Mouse (Mus musculus) heart, embryonic 12.5 days (tissue): ENCODE measurements around the gene Dynlt1f. TPM values are rescaled to one million over a fixed set of nuclear protein-coding genes. Genes with fewer than 3 reads are reported as not detected.
"Not testable (repeated sequence)": the region's sequence is repeated elsewhere in the genome, so short reads cannot be mapped to it uniquely, and the experiment has no call there.

Source experiments
- ATAC-seq: fragments of 200-750 bp; cut with Nextera tagmentation; 2 replicates; pipeline ENCODE4 v1.8.0; 2017; ENCODE audit warnings: moderate TSS enrichment, moderate library complexity; ENCODE audit not compliant: insufficient number of reproducible peaks, low FRiP score
- H3K27ac ChIP-seq: fragments of 300-500 bp; sonication (generic); 2 replicates; pipeline ENCODE4 v1.5.1; 2016; ENCODE audit warnings: mild to moderate bottlenecking, moderate library complexity; ENCODE audit not compliant: poor library complexity, severe bottlenecking
- H3K27me3 ChIP-seq: fragments of 300-500 bp; sonication (generic); replicated peaks from 2 replicates; pipeline ENCODE4 v1.6.1; 2016; ENCODE audit warnings: mild to moderate bottlenecking, moderate library complexity
- H3K36me3 ChIP-seq: fragments of 300-500 bp; sonication (generic); 2 replicates; pipeline ENCODE4 v1.6.1; 2016; ENCODE audit warnings: mild to moderate bottlenecking, moderate library complexity
- H3K4me1 ChIP-seq: fragments of 300-500 bp; sonication (generic); replicated peaks from 2 replicates; pipeline ENCODE4 v1.6.1; 2016; ENCODE audit warnings: mild to moderate bottlenecking
- H3K4me2 ChIP-seq: fragments of 300-500 bp; sonication (generic); 2 replicates; pipeline ENCODE4 v1.6.1; 2016; ENCODE audit warnings: mild to moderate bottlenecking, moderate library complexity
- H3K4me3 ChIP-seq: fragments of 300-500 bp; sonication (generic); 2 replicates; pipeline ENCODE4 v1.5.1; 2016; ENCODE audit warnings: mild to moderate bottlenecking
- H3K9ac ChIP-seq: fragments of 300-500 bp; sonication (generic); 2 replicates; pipeline ENCODE4 v1.6.1; 2016; ENCODE audit warnings: mild to moderate bottlenecking, moderate library complexity
- H3K9me3 ChIP-seq: fragments of 300-500 bp; sonication (generic); replicated peaks from 2 replicates; pipeline ENCODE4 v1.6.1; 2016; ENCODE audit warnings: mild to moderate bottlenecking, moderate library complexity
- WGBS: fragments of 180-500 bp; shearing (Covaris S2); methylation state at CpG from one replicate; pipeline ENCODE4 v1.1.7; 2016; 5-methylcytosine and 5-hydroxymethylcytosine counted together
- polyA plus RNA-seq: library from polyadenylated mRNA; unstranded; fragments of >200 nt; fragmentation: Nextera tagmentation; extraction: Ambion mirVana; gene quantifications from 2 replicates; pipeline ENCODE4 v1.2.1, GENCODE M21; 2016

Dynlt1f gene
- polyA plus RNA-seq, 1 experiment from 2014 or later, result 215 TPM

DNA sequence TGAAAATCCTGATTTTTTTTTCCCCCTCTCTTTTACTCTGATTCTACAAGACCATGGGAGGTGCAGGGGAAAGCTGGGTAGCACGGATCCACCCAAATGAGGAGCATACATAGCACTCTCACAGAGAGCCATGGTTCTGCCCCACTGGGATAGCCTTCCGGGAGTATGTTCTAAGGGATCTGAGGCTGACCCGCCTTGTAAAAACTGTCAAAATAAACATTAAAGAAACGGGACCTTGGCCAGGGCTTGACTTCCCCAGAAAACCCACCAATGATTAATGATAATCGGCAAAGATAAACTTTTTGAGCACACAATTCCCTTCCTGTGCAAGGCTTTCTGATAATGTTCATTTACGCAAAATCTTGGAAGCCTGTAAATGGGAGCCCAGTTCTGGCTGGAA lies 4.9 kb upstream of the Dynlt1f start:
- H3K4me1 ChIP-seq, H3K4me3 ChIP-seq, H3K27me3 ChIP-seq, H3K36me3 ChIP-seq, ATAC-seq, H3K27ac ChIP-seq, H3K9ac ChIP-seq, H3K4me2 ChIP-seq, H3K9me3 ChIP-seq: not testable (repeated sequence)
- 55% methylated on average over 6 of the region's 6 CpGs for WGBS

DNA sequence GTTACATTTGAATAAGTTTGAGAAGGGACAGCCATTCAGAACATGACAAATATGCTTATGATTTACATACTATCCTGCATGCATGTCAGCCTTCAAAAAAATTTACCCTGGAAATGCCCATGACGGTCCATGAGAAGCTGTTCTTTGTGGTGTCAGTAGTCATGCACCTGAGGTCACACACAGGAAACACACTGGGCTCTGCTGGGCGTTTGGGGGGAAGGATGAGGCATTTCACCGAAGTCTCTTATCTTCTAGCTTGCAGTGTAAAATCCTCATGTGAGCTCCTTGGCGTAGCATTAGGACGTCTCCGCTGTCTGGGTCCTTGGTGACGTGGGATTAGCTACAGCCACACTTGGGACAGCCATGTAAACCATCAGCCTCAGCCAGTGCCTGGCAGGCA lies 3.1 kb upstream of the Dynlt1f start, which contains the start of gene Sytl3:
TSS of gene Sytl3 (plus strand) at position 293 of the 400 bp plus-strand sequence.
- H3K27me3 ChIP-seq, H3K27ac ChIP-seq, H3K4me1 ChIP-seq, ATAC-seq, H3K9me3 ChIP-seq, H3K9ac ChIP-seq, H3K4me3 ChIP-seq, H3K36me3 ChIP-seq, H3K4me2 ChIP-seq: not testable (repeated sequence)
- WGBS, result 64% methylated on average over 5 of the region's 7 CpGs

DNA sequence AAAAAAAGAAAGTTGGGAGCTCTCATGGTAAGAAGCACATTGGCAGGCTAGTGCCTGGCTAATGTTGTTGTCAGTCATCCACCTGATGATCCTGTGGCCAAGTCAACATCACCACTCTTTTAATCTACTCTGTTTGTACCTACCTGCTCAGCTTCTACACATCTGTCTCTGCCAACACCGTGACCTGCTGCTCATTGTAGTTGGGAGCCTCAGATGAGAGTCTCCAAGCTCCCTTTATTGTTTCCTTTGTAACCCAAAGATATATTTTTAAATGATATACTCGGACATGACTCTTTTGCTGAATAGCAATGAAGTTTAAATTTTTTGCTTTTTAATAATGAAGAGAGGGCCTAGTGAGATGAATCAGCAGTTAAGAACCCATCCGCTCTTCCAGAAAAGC lies 771 bp upstream of the Dynlt1f start:
- H3K4me3 ChIP-seq, H3K27ac ChIP-seq, ATAC-seq, H3K27me3 ChIP-seq, H3K4me1 ChIP-seq, H3K9me3 ChIP-seq, H3K36me3 ChIP-seq, H3K4me2 ChIP-seq, H3K9ac ChIP-seq: not testable (repeated sequence)
- 97% methylated on average over 1 of the region's 3 CpGs for WGBS

DNA sequence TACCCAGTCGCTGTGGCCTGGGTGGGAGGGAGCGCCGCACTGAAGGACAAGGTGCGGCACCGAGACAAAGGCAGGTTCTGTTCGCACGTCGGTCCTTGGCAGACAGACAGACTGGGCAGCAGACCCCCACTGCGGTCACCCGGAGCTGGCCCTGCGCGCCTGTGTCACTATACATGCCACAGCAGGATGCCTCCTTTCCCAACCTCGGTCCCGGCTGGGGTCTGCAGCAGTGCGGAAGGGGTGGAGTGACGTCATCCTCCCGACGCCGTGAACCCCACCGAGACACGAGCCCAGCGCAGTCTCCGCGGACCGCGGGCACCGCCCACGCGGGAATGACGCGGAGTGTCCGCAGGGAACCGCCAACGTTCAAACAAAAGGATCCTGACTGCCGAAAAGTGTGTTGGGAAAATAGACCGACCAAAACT lies 601 bp downstream of the Dynlt1f start:
- Histone ChIP-seq H3K27ac (peak overlapping the region; percentile 73; the same call in 1 of the 2 replicates), H3K4me2 (peak overlapping the region; percentile 66), H3K9ac (peak overlapping the region; percentile 85), H3K4me3 (peak overlapping the region; percentile 62)
- ATAC-seq, result peak; percentile 86
- not testable (repeated sequence) for H3K27me3 ChIP-seq, H3K9me3 ChIP-seq, H3K4me1 ChIP-seq, H3K36me3 ChIP-seq
- WGBS, result under 1% methylated on average over 36 of the region's 36 CpGs

DNA sequence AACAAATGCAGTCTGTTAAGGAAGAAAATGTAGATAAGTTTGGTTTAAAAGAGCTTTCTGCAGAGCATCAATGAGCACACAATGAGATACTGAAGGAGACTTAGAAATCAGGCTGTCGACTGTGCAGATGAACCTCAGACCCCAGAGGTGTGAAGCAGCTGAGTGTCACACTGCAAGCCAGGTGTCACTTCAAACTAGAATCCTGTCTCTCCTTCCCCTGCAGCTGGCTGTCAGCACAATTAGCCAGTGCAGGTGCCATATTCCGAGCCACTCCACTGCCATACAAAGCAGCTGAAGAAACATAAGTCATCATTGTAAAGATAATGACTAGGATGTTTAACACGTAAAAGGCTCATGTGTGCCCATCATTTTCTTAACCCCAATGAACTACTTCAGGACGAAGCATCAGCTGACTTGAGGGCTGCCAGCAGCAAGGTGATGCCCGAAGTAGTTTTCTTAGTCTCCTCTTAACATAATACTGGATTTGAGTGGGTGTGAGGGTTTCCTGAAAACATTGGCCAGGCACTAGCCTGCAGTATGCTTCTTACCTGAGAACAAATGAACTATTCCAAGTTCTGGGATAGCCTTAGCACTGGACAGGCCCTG lies 2.3 kb downstream of the Dynlt1f start:
- not testable (repeated sequence) for H3K9ac ChIP-seq, H3K4me2 ChIP-seq, H3K36me3 ChIP-seq, H3K27ac ChIP-seq, H3K27me3 ChIP-seq, H3K4me3 ChIP-seq, H3K9me3 ChIP-seq, ATAC-seq, H3K4me1 ChIP-seq
- 76% methylated on average over 4 of the region's 5 CpGs for WGBS

DNA sequence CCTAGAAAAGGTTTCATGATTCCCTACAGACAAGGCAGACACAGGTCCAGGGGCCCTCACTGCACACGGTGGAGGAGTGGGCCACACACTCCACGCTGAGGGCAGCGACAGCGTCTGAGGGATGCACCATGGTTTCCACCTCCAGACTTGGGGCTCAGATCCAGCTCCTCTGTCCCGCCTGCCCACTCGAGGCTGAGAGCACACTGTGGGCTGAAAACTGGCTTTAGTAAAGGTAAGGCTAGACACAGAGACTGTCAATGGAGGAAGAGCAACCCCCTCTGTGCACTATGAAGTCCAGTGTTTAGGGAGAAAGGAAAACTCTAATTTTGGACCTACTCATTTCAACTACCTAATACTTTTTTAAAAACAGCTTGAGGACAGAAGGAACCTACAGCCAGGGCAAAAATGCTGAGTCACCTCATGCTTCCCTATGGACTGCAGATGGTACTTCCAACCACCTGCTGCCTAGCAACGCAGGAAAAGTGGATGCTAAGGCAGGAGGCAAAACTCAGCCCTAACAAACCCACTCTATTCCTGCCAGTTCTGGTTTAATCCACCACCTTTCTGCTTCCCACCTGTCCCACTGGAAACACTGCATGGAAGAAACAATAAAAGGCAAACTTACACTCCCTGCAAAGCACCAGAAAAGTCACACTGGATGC lies 4.7 kb downstream of the Dynlt1f start:
- not testable (repeated sequence) for H3K27ac ChIP-seq, H3K9me3 ChIP-seq, ATAC-seq, H3K4me2 ChIP-seq, H3K27me3 ChIP-seq, H3K4me3 ChIP-seq, H3K36me3 ChIP-seq, H3K4me1 ChIP-seq, H3K9ac ChIP-seq
- 92% methylated on average over 6 of the region's 7 CpGs for WGBS

DNA sequence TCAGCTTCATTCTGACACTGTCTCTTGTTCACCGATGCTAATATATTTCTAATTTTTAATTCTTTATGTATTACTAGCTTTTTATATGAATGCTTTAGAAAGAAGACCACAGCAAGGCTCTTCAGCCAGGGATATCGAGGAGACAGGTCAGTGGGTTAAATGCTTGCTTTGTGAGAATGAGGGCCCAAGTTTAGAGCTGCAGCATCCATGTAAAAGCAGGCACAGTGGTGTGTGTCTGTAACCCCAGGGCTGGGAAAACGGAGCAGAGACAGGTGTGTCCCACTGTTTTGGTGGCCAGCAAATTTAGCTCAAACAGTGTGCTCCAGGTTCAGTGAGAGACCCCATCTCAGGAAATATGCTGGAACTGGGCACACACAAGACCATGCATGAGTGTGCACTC lies 8.2 kb downstream of the Dynlt1f start:
- H3K27me3 ChIP-seq, H3K9me3 ChIP-seq, H3K9ac ChIP-seq, H3K27ac ChIP-seq, H3K4me1 ChIP-seq, H3K4me2 ChIP-seq, ATAC-seq, H3K4me3 ChIP-seq, H3K36me3 ChIP-seq: not testable (repeated sequence)
- WGBS, result 96% methylated on average over 3 of the region's 3 CpGs

DNA sequence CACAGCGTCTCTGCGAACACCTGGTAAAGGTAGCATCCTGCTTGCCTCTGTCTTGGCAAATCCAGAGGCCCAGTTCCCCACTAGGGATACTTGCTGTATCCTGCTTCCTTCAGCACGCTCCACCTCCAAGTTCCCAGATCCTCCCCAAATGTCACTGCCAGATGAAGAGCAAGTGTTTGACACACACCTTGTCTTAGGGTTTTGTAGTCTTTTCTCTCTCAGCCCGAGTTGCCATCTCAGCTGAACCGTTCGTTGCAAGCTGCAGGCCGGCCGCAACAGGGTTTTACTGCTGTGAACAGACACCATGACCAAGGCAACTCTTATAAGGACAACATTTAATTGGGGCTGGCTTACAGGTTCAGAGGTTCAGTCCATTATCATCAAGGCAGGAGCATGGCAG lies 8.9 kb downstream of the Dynlt1f start:
- not testable (repeated sequence) for H3K4me2 ChIP-seq, H3K9ac ChIP-seq, H3K36me3 ChIP-seq, H3K27me3 ChIP-seq, H3K9me3 ChIP-seq, H3K4me1 ChIP-seq, ATAC-seq, H3K27ac ChIP-seq, H3K4me3 ChIP-seq
- WGBS, result 91% methylated on average over 8 of the region's 8 CpGs

DNA sequence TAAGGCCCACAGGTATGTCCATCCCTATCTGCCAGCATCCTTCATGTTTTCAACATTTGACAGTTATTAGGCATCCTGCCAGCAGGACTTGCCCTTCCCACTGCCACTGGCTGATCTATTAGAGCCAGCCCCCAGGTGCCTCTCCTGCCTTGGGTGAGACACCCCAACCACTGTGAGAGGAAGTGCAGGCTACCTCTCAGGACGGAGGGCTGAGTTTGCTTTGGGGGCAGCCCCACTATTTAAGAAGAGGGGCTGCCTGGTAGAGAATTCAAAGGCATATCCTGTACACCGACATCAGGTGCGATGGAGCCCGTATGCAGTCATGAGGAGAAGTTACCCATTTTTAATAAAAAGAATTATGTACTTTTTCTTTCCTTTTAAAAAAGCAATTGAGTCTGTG lies 10.0 kb downstream of the Dynlt1f start:
- H3K9ac ChIP-seq, H3K27me3 ChIP-seq, H3K27ac ChIP-seq, H3K36me3 ChIP-seq, H3K4me1 ChIP-seq, H3K4me3 ChIP-seq, H3K4me2 ChIP-seq, ATAC-seq, H3K9me3 ChIP-seq: not testable (repeated sequence)
- 87% methylated on average over 4 of the region's 4 CpGs for WGBS

DNA sequence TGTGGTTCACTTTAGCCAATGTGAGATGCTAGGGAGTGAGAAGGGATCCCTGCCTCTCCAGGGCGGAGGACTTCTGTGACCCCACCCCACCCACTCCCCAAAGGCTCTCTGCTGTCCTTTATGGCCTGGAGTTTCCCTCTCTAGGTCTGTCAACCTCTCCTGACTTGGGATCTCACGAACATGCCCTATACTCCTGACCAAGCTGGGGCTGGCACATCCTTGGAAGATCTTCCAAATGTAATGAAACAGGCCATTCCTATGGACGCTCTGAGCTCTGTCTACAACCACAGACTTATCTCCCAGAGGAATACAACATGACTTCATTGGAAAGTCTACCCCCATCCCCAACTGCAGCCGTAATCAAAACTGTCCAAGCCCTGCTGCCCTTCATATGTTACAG lies 11.0 kb downstream of the Dynlt1f start:
- not testable (repeated sequence) for H3K9ac ChIP-seq, H3K9me3 ChIP-seq, H3K27ac ChIP-seq, H3K36me3 ChIP-seq, H3K4me2 ChIP-seq, H3K27me3 ChIP-seq, ATAC-seq, H3K4me3 ChIP-seq, H3K4me1 ChIP-seq
- 71% methylated on average over 4 of the region's 4 CpGs for WGBS

DNA sequence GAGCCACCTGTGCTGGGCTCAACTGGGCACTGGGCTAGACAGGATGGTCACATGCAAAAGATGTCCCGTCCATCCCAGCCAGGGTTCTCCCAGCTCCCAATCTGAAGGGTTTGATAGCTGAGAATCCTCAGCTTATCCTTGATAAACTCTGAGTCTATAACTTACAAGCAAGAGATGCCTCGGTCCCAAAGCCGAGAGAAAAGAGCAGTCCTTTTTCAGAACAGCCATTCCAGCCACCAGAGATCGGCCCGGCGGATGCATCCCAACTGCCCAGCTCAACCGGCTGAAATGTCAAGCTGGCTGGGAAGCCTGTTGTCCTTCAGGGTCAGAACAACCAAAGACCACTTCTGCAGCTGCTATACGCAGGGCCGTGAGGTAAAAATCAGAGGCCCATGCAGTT lies 11.5 kb downstream of the Dynlt1f start:
- not testable (repeated sequence) for H3K4me1 ChIP-seq, H3K4me3 ChIP-seq, H3K36me3 ChIP-seq, H3K27ac ChIP-seq, ATAC-seq, H3K9ac ChIP-seq, H3K9me3 ChIP-seq, H3K27me3 ChIP-seq, H3K4me2 ChIP-seq
- WGBS, result 90% methylated on average over 9 of the region's 9 CpGs
